8 mouse cellular contexts compared by ENCODE assay signal in genomic region chr4:97752276-97753010, GRCm38 (mm10). TPM values are rescaled to one million over a fixed set of nuclear protein-coding genes. Genes with fewer than 3 reads are reported as not detected.
A peak's percentile ranks its signal among the peaks of the same experiment; 100 is the strongest.
DNase-seq lines count a peak whose midpoint lies in the region; ATAC-seq and TF ChIP-seq lines count a peak whose summit lies in the region.

No protein-coding gene starts in this region.

- H3K4me1 ChIP-seq in cortical plate, adult 2 months (ENCODE audit: control insufficient read depth, insufficient read depth, low read length), result no peaks in the 10 kb centered on the region
- peaks cover 32% of the 10 kb centered on the region for H3K4me1 ChIP-seq in hindbrain, embryonic 13.5 days (replicated peaks)

- peak overlapping the region; percentile 97 for H3K27ac ChIP-seq in gastrocnemius, adult 2 months
- peak overlapping the region; percentile 57 for H3K27ac ChIP-seq in cortical plate, adult 2 months (ENCODE audit: insufficient read depth, low read length)
- H3K27ac ChIP-seq in hindbrain, embryonic 13.5 days, result no peak overlapping the region

- TF ChIP-seq CTCF in gastrocnemius, adult 2 months (IDR thresholded peaks at IDR 0.05), result no peak
- no peak for TF ChIP-seq CTCF in cortical plate, adult 2 months (IDR thresholded peaks at IDR 0.05; ENCODE audit: extremely low read depth, insufficient read depth, low read length)

- peaks cover 63% of the 10 kb centered on the region for H3K27me3 ChIP-seq in hindbrain, embryonic 13.5 days

- WGBS in hindbrain, embryonic 13.5 days, result 20% methylated on average over 5 of the region's 5 CpGs

- peak overlapping the region; percentile 71 for H3K4me2 ChIP-seq in hindbrain, embryonic 13.5 days

- DNase-seq in gastrocnemius, adult 2 months, result no peak
- DNase-seq in gastrocnemius, adult 8-10 months (ENCODE audit: low spot score in 2 of 2), result no peak
- DNase-seq in adrenal gland, postnatal 25 days, result no peak

- H3K36me3 ChIP-seq in hindbrain, embryonic 13.5 days, result no peaks in the 10 kb centered on the region

- ATAC-seq in hindbrain, embryonic 13.5 days (ENCODE audit: low FRiP score), result no peak
- ATAC-seq in megakaryocyte progenitor cell, adult 5-6 weeks (replicated peaks; ENCODE audit: poor library complexity), result peak; percentile 14
- ATAC-seq in megakaryocyte-erythroid progenitor cell, adult 5-6 weeks (replicated peaks; ENCODE audit: low FRiP score, low TSS enrichment, poor library complexity, severe bottlenecking), result no peak
- no peak for ATAC-seq in monocyte, adult 5-6 weeks (replicated peaks; ENCODE audit: insufficient number of reproducible peaks, low FRiP score, low TSS enrichment, poor library complexity, severe bottlenecking)

- no peaks in the 10 kb centered on the region for H3K9me3 ChIP-seq in hindbrain, embryonic 13.5 days

- peak overlapping the region; percentile 68 for H3K9ac ChIP-seq in hindbrain, embryonic 13.5 days

- TF ChIP-seq POLR2A in cortical plate, adult 2 months (IDR thresholded peaks at IDR 0.05; ENCODE audit: extremely low read depth, insufficient read depth, low read length), result no peak

- intact Hi-C loops in gastrocnemius, adult 2 months (cut with DNase I), result loop anchor here (1.0 to 5.0 kb wide), 3 partner anchors 252 to 950 kb away; partner anchors contain the start of gene Tm2d1

- peak overlapping the region; percentile 87 for H3K4me3 ChIP-seq in gastrocnemius, adult 2 months
- peak overlapping the region; percentile 42 for H3K4me3 ChIP-seq in cortical plate, adult 2 months (ENCODE audit: insufficient read depth, low read length)
- peak overlapping the region; percentile 38 for H3K4me3 ChIP-seq in hindbrain, embryonic 13.5 days

RNA-seq across cellular contexts. Expression of gene Nfia, which starts 20.1 kb away (rescaled TPM):
- total RNA-seq in gastrocnemius, adult 2 months (2021), result 10 to 100 TPM; 57.0 to 57.8 TPM
- 10 to 100 TPM; 53.6 to 64.5 (median 57.1) TPM for total RNA-seq in gastrocnemius, adult 8-10 months (2022)
- polyA plus RNA-seq in cortical plate, adult 2 months (2012; rRNA removed), result 21.5 and 24.1 TPM in 2 replicates
- 48.1 and 53.2 TPM in 2 replicates for polyA plus RNA-seq in hindbrain, embryonic 13.5 days (2015; fragmentation: Nextera tagmentation; extraction: Ambion mirVana)
- total RNA-seq in megakaryocyte progenitor cell, adult 5-6 weeks (2015), result 21.5 and 35.1 TPM in 2 replicates
- total RNA-seq in megakaryocyte progenitor cell, adult 5-6 weeks (2017), result 1.5 and 3.9 TPM in 2 replicates
- 136 and 212 TPM in 2 replicates for total RNA-seq in megakaryocyte-erythroid progenitor cell, adult 5-6 weeks (2014; fragmentation: Nextera tagmentation)
- 16.7 and 33.0 TPM in 2 replicates for total RNA-seq in megakaryocyte-erythroid progenitor cell, adult 5-6 weeks (2017)
- total RNA-seq in monocyte, adult 5-6 weeks (2017), result 0.67 to 2.1 TPM (median 0.75 TPM) in 3 replicates
- total RNA-seq in adrenal gland, postnatal 25 days (2021), result 166 and 206 TPM in 2 replicates

RNA-seq across cellular contexts. Expression of gene E130114P18Rik, which starts 25.4 kb away (rescaled TPM):
- not detected for total RNA-seq in gastrocnemius, adult 2 months (2021)
- not detected for total RNA-seq in gastrocnemius, adult 8-10 months (2022)
- polyA plus RNA-seq in cortical plate, adult 2 months (2012; rRNA removed), result 12.7 and 14.3 TPM in 2 replicates
- 34.2 and 37.0 TPM in 2 replicates for polyA plus RNA-seq in hindbrain, embryonic 13.5 days (2015; fragmentation: Nextera tagmentation; extraction: Ambion mirVana)
- total RNA-seq in megakaryocyte progenitor cell, adult 5-6 weeks (2015), result not detected in 2 replicates
- not detected in 2 replicates for total RNA-seq in megakaryocyte progenitor cell, adult 5-6 weeks (2017)
- not detected in 2 replicates for total RNA-seq in megakaryocyte-erythroid progenitor cell, adult 5-6 weeks (2014; fragmentation: Nextera tagmentation)
- total RNA-seq in megakaryocyte-erythroid progenitor cell, adult 5-6 weeks (2017), result not detected in 2 replicates
- total RNA-seq in monocyte, adult 5-6 weeks (2017), result not detected in 3 replicates
- 1.1 TPM in 1 of 2 replicates, not detected in the other for total RNA-seq in adrenal gland, postnatal 25 days (2021)
